Mouse (Mus musculus) naive thymus-derived CD4-positive, alpha-beta T cell, adult 2 months (primary cell): ENCODE data around the gene Ccdc189.

Experiments
- DNase-seq: peaks from one replicate; pipeline ENCODE4 v3.0.0-alpha.2; 2011; ENCODE audit warnings: low read depth

The Ccdc189 gene

GRCm38 (mm10) chr7:127592575-127592974 is 4.2 kb upstream of the Ccdc189 start:
- no peak for DNase-seq

- DNase-seq: no peak
Measured at GRCm38 (mm10) chr7:127591108-127591507, 2.7 kb upstream of the Ccdc189 start.

GRCm38 (mm10) chr7:127589637-127590036 is 1.2 kb upstream of the Ccdc189 start:
- no peak for DNase-seq

GRCm38 (mm10) chr7:127588901-127589300 is 506 bp upstream of the Ccdc189 start:
- no peak for DNase-seq

GRCm38 (mm10) chr7:127587196-127587595 is 1.2 kb downstream of the Ccdc189 start:
- no peak for DNase-seq

GRCm38 (mm10) chr7:127586149-127586548 is 2.2 kb downstream of the Ccdc189 start:
- DNase-seq: no peak

- no peak for DNase-seq
Measured at GRCm38 (mm10) chr7:127585031-127585430, 3.4 kb downstream of the Ccdc189 start.

- no peak for DNase-seq
Measured at GRCm38 (mm10) chr7:127583260-127583659, 5.1 kb downstream of the Ccdc189 start.

- DNase-seq: no peak
Measured at GRCm38 (mm10) chr7:127574115-127574514, 14.3 kb downstream of the Ccdc189 start.

- no peak for DNase-seq
Measured at GRCm38 (mm10) chr7:127573503-127574008, 14.8 kb downstream of the Ccdc189 start.

GRCm38 (mm10) chr7:127572895-127573471 is 15.4 kb downstream of the Ccdc189 start, which contains the start of gene Phkg2:
Gene Phkg2 (plus strand): TSS chr7:127573340.
- peak; percentile 96 for DNase-seq

- DNase-seq: no peak
Measured at GRCm38 (mm10) chr7:127564381-127565150, 23.8 kb downstream of the Ccdc189 start.

GRCm38 (mm10) chr7:127561340-127561858 is 27.0 kb downstream of the Ccdc189 start, which contains the start of gene Tmem265:
Gene Tmem265 (plus strand): TSS chr7:127561390.
- no peak for DNase-seq

- no peak for DNase-seq
Measured at GRCm38 (mm10) chr7:127560580-127560979, 27.8 kb downstream of the Ccdc189 start.

- DNase-seq: no peak
Measured at GRCm38 (mm10) chr7:127551558-127551957, 36.8 kb downstream of the Ccdc189 start.

- DNase-seq: no peak
Measured at GRCm38 (mm10) chr7:127549116-127549835, 39.1 kb downstream of the Ccdc189 start.

- no peak for DNase-seq
Measured at GRCm38 (mm10) chr7:127541671-127542070, 46.7 kb downstream of the Ccdc189 start.
